Mouse (Mus musculus) C2C12 (cell line): ENCODE results near the gene Cox8b. TPM values are rescaled to one million over a fixed set of nuclear protein-coding genes. Genes with fewer than 3 reads are reported as not detected.

Source experiments
- H3K27me3 ChIP-seq: one replicate; pipeline ENCODE4 v1.6.1; 2011; ENCODE audit not compliant: control insufficient read depth, insufficient read depth, insufficient read length
- H3K36me3 ChIP-seq: one replicate; pipeline ENCODE4 v1.6.1; 2011; ENCODE audit not compliant: control insufficient read depth, insufficient read depth
- H3K4me3 ChIP-seq: one replicate; pipeline ENCODE4 v1.5.1; 2011; ENCODE audit warnings: mild to moderate bottlenecking, control low read depth; ENCODE audit not compliant: poor library complexity, insufficient read depth, severe bottlenecking
- H3K79me2 ChIP-seq: one replicate; pipeline ENCODE4 v1.6.1; 2011; ENCODE audit not compliant: control insufficient read depth, insufficient read depth
- H3K79me3 ChIP-seq: one replicate; pipeline ENCODE4 v1.6.1; 2011; ENCODE audit warnings: low read depth, control low read depth
- H3ac ChIP-seq: one replicate; pipeline ENCODE3; 2011; ENCODE audit warnings: low read depth; ENCODE audit not compliant: control insufficient read depth, insufficient read length
- CEBPB ChIP-seq: IDR thresholded peaks from one replicate; pipeline ENCODE4 v1.6.1; 2011; ENCODE audit warnings: low read depth, mild to moderate bottlenecking, control low read depth, moderate library complexity
- CTCF ChIP-seq: IDR thresholded peaks from one replicate; pipeline ENCODE4 v1.5.1; 2011; ENCODE audit not compliant: control insufficient read depth, insufficient read depth, insufficient read length
- FOSL1 ChIP-seq: IDR thresholded peaks from one replicate; pipeline ENCODE4 v1.8.0; 2011; ENCODE audit warnings: mild to moderate bottlenecking, low read length; ENCODE audit not compliant: poor library complexity, insufficient read depth, severe bottlenecking
- MAX ChIP-seq: IDR thresholded peaks from one replicate; pipeline ENCODE4 v1.6.1; 2011; ENCODE audit warnings: mild to moderate bottlenecking, control low read depth
- MYOD1 ChIP-seq: IDR thresholded peaks from one replicate; pipeline ENCODE4 v1.6.1; 2011; ENCODE audit warnings: low read depth; ENCODE audit not compliant: control insufficient read depth, insufficient read length
- MYOG ChIP-seq: IDR thresholded peaks from one replicate; pipeline ENCODE4 v1.6.1; 2011; ENCODE audit not compliant: control insufficient read depth, insufficient read length; ENCODE audit errors: extremely low read depth
- USF1 ChIP-seq: IDR thresholded peaks from one replicate; pipeline ENCODE4 v1.6.1; 2011; ENCODE audit warnings: low read depth, mild to moderate bottlenecking, control low read depth, moderate library complexity
- polyA plus RNA-seq: library from polyadenylated mRNA; unstranded; fragments of >200 nt; fragmentation: generic; extraction: Trizol; gene quantifications from one replicate; pipeline ENCODE4 v1.2.1, GENCODE M21; 2012; ENCODE audit warnings: missing spikeins

The Cox8b gene
- polyA plus RNA-seq, 1 experiment, result 0.81 TPM

DNA sequence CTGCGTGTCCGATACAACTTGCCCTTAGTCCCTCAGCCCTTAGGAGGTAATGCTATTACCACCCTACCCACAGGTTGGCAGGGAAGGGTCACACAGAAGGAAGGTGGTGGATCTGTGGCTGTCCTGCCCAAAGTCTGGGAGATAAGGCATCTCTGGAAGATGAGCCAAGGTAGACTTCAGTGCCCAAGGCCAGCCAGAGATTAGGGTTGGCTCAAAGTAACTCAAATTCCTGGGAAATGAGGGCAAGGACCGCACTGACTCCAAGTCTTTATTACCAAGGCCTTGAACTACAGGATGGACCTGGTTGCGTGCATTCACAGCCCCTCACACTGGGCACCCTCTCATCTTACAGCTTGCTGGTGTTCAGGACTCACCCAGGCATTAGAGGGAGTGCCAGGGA lies 48.3 kb downstream of the Cox8b start:
- no peak overlapping the region for H3ac ChIP-seq
- no peaks in the 10 kb centered on the region for H3K27me3 ChIP-seq
- H3K36me3 ChIP-seq, result peaks cover 22% of the 10 kb centered on the region
- no peak overlapping the region for H3K4me3 ChIP-seq
- no peak for TF ChIP-seq MYOD1
- TF ChIP-seq CTCF, result no peak
- TF ChIP-seq MYOG, result no peak
- TF ChIP-seq MAX, result no peak
- no peak for TF ChIP-seq USF1
- TF ChIP-seq FOSL1, result no peak
- no peak for TF ChIP-seq CEBPB
- peaks cover 18% of the 10 kb centered on the region for H3K79me3 ChIP-seq
- peaks cover 26% of the 10 kb centered on the region for H3K79me2 ChIP-seq

Other genes with a start within 250 kb of the Cox8b start
- gene Olfr539, start 240.5 kb downstream of the Cox8b start, polyA plus RNA-seq, result not detected
- gene Olfr45, start 218.5 kb downstream of the Cox8b start, polyA plus RNA-seq, result not detected
- gene Olfr541, start 203.2 kb downstream of the Cox8b start, polyA plus RNA-seq, result not detected
- not detected for gene Cyp2e1, start 136.7 kb downstream of the Cox8b start, polyA plus RNA-seq
- not detected for gene Syce1, start 112.6 kb downstream of the Cox8b start, polyA plus RNA-seq
- gene Zfp941, start 78.3 kb downstream of the Cox8b start, polyA plus RNA-seq, result 0.18 TPM
- gene Urah, start 65.4 kb downstream of the Cox8b start, polyA plus RNA-seq, result not detected
- not detected for gene Scgb1c1, start 54.9 kb downstream of the Cox8b start, polyA plus RNA-seq
- gene Odf3, start 52.6 kb downstream of the Cox8b start, polyA plus RNA-seq, result 0.02 TPM
- not detected for gene Gm45785, start 44.1 kb downstream of the Cox8b start, polyA plus RNA-seq
- 59.3 TPM for gene Ric8a, start 43.5 kb downstream of the Cox8b start, polyA plus RNA-seq
- 19.9 TPM for gene Bet1l, start 42.9 kb downstream of the Cox8b start, polyA plus RNA-seq
- gene Psmd13, start 18.5 kb downstream of the Cox8b start, polyA plus RNA-seq, result 211 TPM
- gene Sirt3, start 18.1 kb downstream of the Cox8b start, polyA plus RNA-seq, result 17.4 TPM
- 0.01 TPM for gene Nlrp6, start 20.5 kb upstream of the Cox8b start, polyA plus RNA-seq
- gene Pgghg, start 40.9 kb upstream of the Cox8b start, polyA plus RNA-seq, result 12.2 TPM
- gene Ifitm5, start 49.8 kb upstream of the Cox8b start, polyA plus RNA-seq, result 0.44 TPM
- not detected for gene Gm45717, start 55.5 kb upstream of the Cox8b start, polyA plus RNA-seq
- 609 TPM for gene Ifitm2, start 55.5 kb upstream of the Cox8b start, polyA plus RNA-seq
- gene Ifitm1, start 66.8 kb upstream of the Cox8b start, polyA plus RNA-seq, result 60.7 TPM
- gene Ifitm3, start 110.3 kb upstream of the Cox8b start, polyA plus RNA-seq, result 956 TPM
- gene Ifitm6, start 117.5 kb upstream of the Cox8b start, polyA plus RNA-seq, result 1.3 TPM
- gene Gm17387, start 128.7 kb upstream of the Cox8b start, polyA plus RNA-seq, result not detected
- gene B4galnt4, start 160.7 kb upstream of the Cox8b start, polyA plus RNA-seq, result 4.0 TPM
- gene Pkp3, start 177.8 kb upstream of the Cox8b start, polyA plus RNA-seq, result 0.88 TPM
- 13.9 TPM for gene Sigirr, start 200.1 kb upstream of the Cox8b start, polyA plus RNA-seq
- not detected for gene Ano9, start 217.4 kb upstream of the Cox8b start, polyA plus RNA-seq
- gene Ptdss2, start 221.9 kb upstream of the Cox8b start, polyA plus RNA-seq, result 20.5 TPM